ENCODE assay signal across 9 mouse cellular contexts in the genomic region with DNA sequence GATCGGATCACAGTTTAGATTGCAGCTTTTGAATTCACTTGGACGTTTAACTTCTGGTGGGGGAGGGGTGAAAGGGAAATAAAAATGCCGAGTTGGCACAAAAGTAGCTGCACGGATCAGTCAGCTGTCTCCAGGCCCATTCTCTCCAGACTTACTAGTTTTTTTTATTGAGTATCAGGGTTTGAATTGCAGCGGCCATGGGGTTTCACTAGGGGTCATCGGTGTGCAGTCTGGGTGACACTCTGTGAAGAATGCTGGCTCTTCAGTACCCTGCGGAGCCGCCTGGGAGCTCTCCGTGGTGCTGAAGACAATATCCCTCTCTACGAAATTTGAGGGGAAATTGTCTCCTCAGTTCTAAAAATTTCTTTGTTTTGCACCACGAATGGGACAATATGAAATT. TPM values are rescaled to one million over a fixed set of nuclear protein-coding genes. Genes with fewer than 3 reads are reported as not detected.
DNase-seq lines count a peak whose midpoint lies in the region; ATAC-seq and TF ChIP-seq lines count a peak whose summit lies in the region.
"Had no signal": no experiment of that assay in that cellular context is flagged by ENCODE, and none has a peak within 500 bp of the region (broad histone marks: within the 10 kb centered on the region; RNA-seq: fewer than 3 reads in every experiment).

No protein-coding gene starts in this region.

- no peak for TF ChIP-seq POLR2A in myocyte (IDR thresholded peaks at IDR 0.05; ENCODE audit: insufficient read length, low read depth)

- H3K9me3 ChIP-seq in hindbrain, embryonic 11.5 days (ENCODE audit: control insufficient read depth, low read length) = no peaks in the 10 kb centered on the region
- H3K9me3 ChIP-seq in limb, embryonic 13.5 days = no peaks in the 10 kb centered on the region
- H3K9me3 ChIP-seq: heart, embryonic 13.5 days had no signal

- ATAC-seq in cerebellum, adult (ENCODE audit: insufficient number of reproducible peaks, low FRiP score, low TSS enrichment) = peak; percentile 61; the same call in 1 of the 2 replicates
- peak; percentile 87; the same call in 1 of the 2 replicates for ATAC-seq in hindbrain, embryonic 11.5 days (ENCODE audit: low FRiP score)
- ATAC-seq in limb, embryonic 13.5 days (ENCODE audit: low FRiP score, low read depth) = peak; percentile 72; the same call in 1 of the 2 replicates

- H3K4me2 ChIP-seq in hindbrain, embryonic 11.5 days (replicated peaks; ENCODE audit: low read depth, low read length) = no peak overlapping the region
- H3K4me2 ChIP-seq in limb, embryonic 13.5 days (replicated peaks) = no peak overlapping the region
- no peak overlapping the region for H3K4me2 ChIP-seq in myocyte (ENCODE audit: low read depth)
- H3K4me2 ChIP-seq: heart, embryonic 13.5 days had no signal

- 9% methylated on average over 11 of the region's 11 CpGs for WGBS in hindbrain, embryonic 11.5 days
- WGBS in limb, embryonic 13.5 days = 11% methylated on average over 11 of the region's 11 CpGs

- no peaks in the 10 kb centered on the region for H3K79me2 ChIP-seq in myocyte (ENCODE audit: control insufficient read depth, insufficient read depth)

- no peak overlapping the region for H3K27ac ChIP-seq in hindbrain, embryonic 11.5 days (ENCODE audit: low read depth, low read length)
- H3K27ac ChIP-seq in limb, embryonic 13.5 days = no peak overlapping the region
- H3K27ac ChIP-seq: heart, embryonic 13.5 days had no signal

- no peaks in the 10 kb centered on the region for H3K27me3 ChIP-seq in hindbrain, embryonic 11.5 days (ENCODE audit: control insufficient read depth, insufficient read depth, low read length)
- peaks cover 5% of the 10 kb centered on the region; the same call in 1 of the 2 replicates for H3K27me3 ChIP-seq in limb, embryonic 13.5 days
- H3K27me3 ChIP-seq in myocyte (ENCODE audit: control insufficient read depth, insufficient read depth, insufficient read length) = no peaks in the 10 kb centered on the region
- H3K27me3 ChIP-seq: heart, embryonic 13.5 days had no signal

- no peak overlapping the region for H3K4me3 ChIP-seq in hindbrain, embryonic 11.5 days (ENCODE audit: low read depth, low read length)
- no peak overlapping the region for H3K4me3 ChIP-seq in limb, embryonic 13.5 days
- H3K4me3 ChIP-seq in myocyte = no peak overlapping the region
- H3K4me3 ChIP-seq: heart, embryonic 13.5 days had no signal

- no peak for DNase-seq in cerebellum, adult 9-10 months
- DNase-seq in Muller cell, postnatal 12 days (ENCODE audit: inconsistent ontology term) = peak; percentile 71
- DNase-seq in embryo, embryonic 11.5 days (ENCODE audit: low read depth, low spot score) = peak; percentile 69
- peak; percentile 83 for DNase-seq in hindbrain, embryonic 11.5 days (ENCODE audit: low spot score)
- DNase-seq in left cerebral cortex, adult 9 months (ENCODE audit: low spot score in 2 of 2) = no peak

- no peaks in the 10 kb centered on the region for H3K36me3 ChIP-seq in hindbrain, embryonic 11.5 days (ENCODE audit: control insufficient read depth, insufficient read depth, low read length)
- H3K36me3 ChIP-seq in limb, embryonic 13.5 days = no peaks in the 10 kb centered on the region
- no peaks in the 10 kb centered on the region for H3K36me3 ChIP-seq in myocyte (ENCODE audit: control insufficient read depth, insufficient read depth)
- H3K36me3 ChIP-seq: heart, embryonic 13.5 days had no signal

- H3K9ac ChIP-seq in hindbrain, embryonic 11.5 days (ENCODE audit: low read depth, low read length) = no peak overlapping the region
- no peak overlapping the region for H3K9ac ChIP-seq in limb, embryonic 13.5 days
- H3K9ac ChIP-seq: heart, embryonic 13.5 days had no signal

- no peaks in the 10 kb centered on the region for H3K4me1 ChIP-seq in hindbrain, embryonic 11.5 days (replicated peaks; ENCODE audit: control insufficient read depth, insufficient read depth, low read length)
- H3K4me1 ChIP-seq in limb, embryonic 13.5 days = no peaks in the 10 kb centered on the region
- H3K4me1 ChIP-seq: heart, embryonic 13.5 days had no signal

- no peak overlapping the region for H3ac ChIP-seq in myocyte (ENCODE audit: control insufficient read depth, insufficient read length)

TF ChIP-seq in myocyte, 11 proteins besides CTCF, POLR2A, EP300 and RAD21:
- TF ChIP-seq TCF12 (IDR thresholded peaks at IDR 0.05; ENCODE audit: insufficient read depth, poor library complexity, severe bottlenecking) (no peak), USF1 (IDR thresholded peaks at IDR 0.05; ENCODE audit: low read depth) (no peak), REST (IDR thresholded peaks at IDR 0.05; ENCODE audit: insufficient read depth, insufficient read length) (peak; percentile 72), CEBPB (IDR thresholded peaks at IDR 0.05; ENCODE audit: insufficient read depth, poor library complexity, severe bottlenecking) (no peak), TCF3 (IDR thresholded peaks at IDR 0.05; ENCODE audit: insufficient read length, low read depth) (no peak), POLR2AphosphoS2 (IDR thresholded peaks at IDR 0.05; ENCODE audit: insufficient read length, low read depth) (no peak)

RNA-seq across cellular contexts. Expression of gene Nrxn3, which starts 13.5 kb away (rescaled TPM):
- 27.7 and 52.4 TPM in 2 replicates for polyA plus RNA-seq in hindbrain, embryonic 11.5 days (2014; fragmentation: Nextera tagmentation; extraction: Ambion mirVana)
- polyA plus RNA-seq in limb, embryonic 13.5 days (2015; fragmentation: Nextera tagmentation; extraction: Ambion mirVana) = 1.0 and 1.5 TPM in 2 replicates
- polyA plus RNA-seq in myocyte (2012; fragmentation: generic; extraction: Trizol) = 3.0 TPM

Comparison
In these comparisons a context has a peak if more than half of its experiments do, and no peak if none do; other contexts are left out.
1. DNase-seq: peak in Muller cell, postnatal 12 days (single experiment), embryo, embryonic 11.5 days (single experiment) and hindbrain, embryonic 11.5 days (single experiment); none in cerebellum, adult 9-10 months (single experiment) and left cerebral cortex, adult 9 months (0 of 2).
2. Peak in every context shown above with its lines, with median percentiles within 50 percentile points of each other: ATAC-seq.